Mouse (Mus musculus) liver, adult (tissue): ENCODE data around the gene Txndc16.

Experiments
- GATA4 ChIP-seq: IDR thresholded peaks from 2 replicates; pipeline ENCODE4 v1.6.1; 2014; ENCODE audit warnings: mild to moderate bottlenecking, low read length; ENCODE audit not compliant: insufficient replicate concordance

Txndc16 gene

DNA sequence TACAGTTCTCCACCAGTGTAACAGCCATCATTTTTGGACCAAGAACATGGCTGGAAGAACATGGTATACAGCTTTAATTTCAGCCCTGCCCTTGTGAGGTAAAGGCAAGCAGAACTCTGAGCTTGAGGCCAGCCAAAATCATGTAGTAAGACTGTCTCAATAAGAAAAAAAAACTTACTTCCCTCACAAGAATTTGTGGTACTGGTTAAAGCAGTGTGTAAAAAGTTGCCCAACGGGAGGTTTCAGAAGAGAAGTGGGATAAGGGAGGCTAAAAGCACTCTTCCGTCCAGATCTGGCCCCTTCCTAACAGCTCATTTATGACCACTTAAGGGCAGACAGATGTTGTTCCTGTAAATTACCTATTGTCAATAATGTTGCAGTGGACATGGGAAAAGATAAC, 40.5 kb downstream of the Txndc16 start:
- TF ChIP-seq GATA4, result no peak

DNA sequence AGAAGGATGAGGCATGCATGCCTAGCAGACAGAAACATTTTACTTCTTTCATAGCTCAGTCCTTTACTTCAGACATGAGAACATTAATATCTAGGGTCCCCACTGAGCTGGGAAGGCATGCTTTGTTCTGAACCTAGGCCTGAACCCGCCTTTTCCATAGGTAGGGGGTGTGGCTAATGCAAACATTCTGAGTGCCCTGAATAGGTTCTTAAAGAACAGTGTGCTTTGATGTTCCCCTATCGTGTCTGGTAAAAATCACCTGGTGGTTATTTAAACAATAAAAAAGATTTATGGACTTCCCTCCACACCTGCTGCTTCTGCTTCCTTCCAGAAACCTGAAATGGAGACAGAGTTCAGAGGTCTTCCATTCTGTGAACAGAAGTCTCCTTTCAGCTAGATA, 40.9 kb downstream of the Txndc16 start:
- no peak for TF ChIP-seq GATA4

DNA sequence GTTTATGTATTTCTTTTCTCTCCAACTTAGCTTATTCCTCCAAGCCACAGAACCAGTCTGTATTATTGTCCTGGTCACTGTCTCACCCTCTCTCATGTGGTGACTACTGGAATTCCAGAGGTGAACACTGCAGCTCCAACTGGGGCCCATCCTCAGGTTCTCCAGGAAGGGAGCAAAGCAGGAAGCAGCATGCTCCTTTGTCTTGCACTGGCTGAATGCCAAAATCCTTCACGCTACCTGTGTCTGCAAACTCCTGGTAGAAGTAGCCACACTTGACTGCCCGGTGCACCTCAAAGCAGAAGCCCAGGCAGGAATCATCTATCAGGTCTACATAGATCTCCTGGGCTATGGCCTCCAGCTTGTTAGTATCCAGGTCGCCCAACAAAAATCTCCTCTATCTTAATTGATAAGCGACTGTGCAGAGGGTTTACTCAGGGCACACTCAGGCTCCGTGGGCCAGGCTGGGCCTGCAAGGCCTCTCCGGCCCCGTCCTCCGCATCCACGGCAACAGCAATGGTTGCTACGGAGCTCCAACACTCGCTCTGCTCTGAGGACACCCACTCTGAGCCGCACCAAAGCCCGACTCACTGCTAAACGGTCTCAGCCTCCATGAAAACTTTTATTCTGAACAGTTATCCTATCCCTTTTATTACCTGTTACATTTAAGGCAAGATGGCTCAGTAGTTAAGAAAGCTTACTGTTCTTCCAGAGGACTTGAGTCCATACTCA, 45.0 kb downstream of the Txndc16 start:
- TF ChIP-seq GATA4, result no peak

DNA sequence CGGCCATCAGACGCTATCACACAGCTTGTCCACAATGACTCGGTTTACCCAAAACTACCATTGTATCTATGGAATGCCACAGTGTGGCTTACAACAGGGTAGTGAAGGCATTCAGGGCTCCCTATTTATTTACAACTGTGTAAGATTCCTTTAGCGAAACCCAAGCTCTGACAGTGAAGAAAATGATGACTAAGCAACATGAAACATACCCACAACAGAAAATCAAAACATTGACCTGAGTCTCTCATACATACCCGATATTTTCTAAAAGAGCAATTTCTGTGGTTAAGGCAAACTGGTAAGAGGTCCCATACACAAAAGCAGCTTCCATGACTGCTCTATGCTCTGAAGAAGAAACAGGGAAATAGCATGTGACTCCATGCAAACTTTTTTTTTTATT, 47.9 kb downstream of the Txndc16 start:
- TF ChIP-seq GATA4, result no peak

DNA sequence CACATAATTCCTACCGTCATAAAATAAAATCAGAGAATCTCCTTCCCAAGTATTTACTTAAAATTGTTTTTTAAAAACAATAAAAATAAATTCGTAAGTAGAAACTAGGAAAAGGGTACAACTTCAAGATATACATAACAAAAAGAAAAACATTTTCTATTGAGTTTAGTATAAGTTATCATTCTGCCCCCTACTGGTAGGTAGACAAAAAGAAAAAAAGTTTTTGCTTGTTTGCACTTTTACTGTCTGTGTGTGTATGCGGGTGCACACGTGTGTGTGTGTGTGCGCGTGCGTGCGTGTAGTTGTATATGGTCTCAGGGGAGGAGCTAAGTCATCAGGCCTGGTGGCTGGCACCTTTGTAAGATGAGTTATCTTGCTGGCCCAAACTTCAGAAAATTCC, 52.8 kb downstream of the Txndc16 start:
- TF ChIP-seq GATA4, result no peak

DNA sequence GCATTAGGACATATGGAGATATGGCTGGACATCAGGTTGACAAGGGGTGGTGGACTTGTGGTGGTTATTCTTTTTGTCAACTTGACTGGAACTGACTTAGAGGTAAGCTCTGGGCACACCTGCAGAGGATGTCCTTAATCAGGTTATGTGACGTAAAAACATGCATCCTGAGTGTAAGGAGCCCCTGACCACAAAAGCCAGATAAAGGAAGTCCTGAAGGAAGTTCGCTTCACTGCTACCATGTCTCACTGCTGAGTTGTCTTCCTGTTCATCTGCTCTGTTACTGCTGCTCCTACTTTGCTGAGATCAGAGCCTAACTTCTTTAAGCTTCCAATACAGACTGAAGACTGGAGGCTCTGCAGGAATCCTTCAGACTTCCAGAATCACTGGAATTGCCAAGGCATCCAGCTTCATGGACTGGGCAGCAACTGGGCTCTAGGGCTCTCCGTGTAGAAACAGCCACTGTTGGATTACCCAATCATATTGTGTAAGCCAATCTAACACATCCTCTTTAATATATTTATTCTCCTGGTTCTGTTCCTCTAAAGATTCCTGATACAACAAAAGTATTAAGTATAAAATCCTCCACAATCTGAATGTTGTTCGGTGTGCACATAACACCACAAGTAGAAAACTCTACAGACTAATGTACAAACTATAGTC, 64.5 kb downstream of the Txndc16 start:
- no peak for TF ChIP-seq GATA4

DNA sequence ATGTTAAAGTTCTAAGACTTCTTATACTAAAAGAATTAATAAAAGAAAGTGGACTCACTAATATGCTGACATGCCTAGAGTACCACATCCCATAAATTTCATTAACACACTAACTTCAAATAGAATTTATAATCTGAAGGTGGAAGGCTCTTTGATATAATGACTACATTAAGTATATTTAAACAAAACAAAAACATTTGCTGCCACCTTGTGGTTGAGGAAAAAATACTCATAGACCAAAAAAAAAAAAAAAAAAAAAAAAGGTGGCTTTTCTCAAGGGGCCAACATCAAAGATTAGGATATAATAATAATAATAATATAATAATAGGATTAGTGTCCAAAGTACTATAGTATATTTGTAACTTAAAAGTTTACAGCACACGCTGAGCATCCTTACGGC, 66.9 kb downstream of the Txndc16 start:
- TF ChIP-seq GATA4, result no peak

DNA sequence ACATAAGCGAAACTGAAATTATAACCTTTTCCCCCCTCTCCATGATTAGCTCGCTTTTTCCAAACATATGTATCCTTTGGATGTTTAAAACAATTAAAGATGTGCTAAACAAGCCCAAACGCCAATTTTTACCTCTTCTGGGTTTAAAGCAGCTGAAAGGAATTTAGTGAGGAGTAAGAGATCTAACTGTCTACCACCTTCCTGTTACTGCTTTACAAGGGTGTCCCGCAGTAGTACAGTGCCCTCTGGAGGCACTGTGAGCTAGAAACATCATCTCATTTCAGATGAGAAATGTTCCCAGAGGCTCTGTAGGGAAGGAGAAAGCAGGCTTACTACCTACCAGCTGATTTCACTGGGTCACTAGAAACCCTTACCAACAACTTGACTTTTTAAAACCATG, 77.6 kb downstream of the Txndc16 start:
- no peak for TF ChIP-seq GATA4

DNA sequence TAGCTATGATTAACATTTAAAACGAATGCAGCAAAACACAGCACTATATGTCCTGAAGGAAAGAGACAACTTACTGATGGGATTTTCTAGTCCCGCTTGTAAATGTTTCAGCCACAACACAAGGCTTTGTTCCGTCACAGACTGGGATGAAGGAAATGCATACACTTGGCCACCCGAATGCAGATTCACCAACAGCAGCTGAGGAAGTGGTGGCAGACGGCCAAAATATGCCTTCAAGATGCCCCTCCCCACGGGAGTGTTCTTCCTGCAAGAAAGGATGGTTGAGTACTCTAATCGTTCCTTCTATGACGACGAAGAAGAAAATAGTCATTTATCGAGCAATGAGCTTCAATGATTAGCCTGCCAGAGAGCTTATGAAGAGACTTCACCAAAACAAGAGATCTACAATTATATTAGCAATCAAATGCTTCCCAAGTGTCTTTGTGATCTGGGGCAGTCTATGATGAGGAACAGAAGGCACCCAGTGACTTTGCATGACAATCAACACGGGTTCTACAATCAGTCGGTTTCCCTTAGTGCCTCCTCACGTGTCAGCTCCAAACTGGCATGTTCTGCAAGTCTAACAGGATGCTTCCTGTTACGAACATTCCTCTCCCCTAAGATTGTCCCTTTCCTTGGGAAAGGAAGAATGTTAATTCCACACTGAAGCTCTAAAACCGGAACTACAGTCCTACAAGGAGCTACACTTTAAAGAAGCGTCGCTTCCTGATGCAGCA, 79.6 kb downstream of the Txndc16 start:
- TF ChIP-seq GATA4, result no peak

DNA sequence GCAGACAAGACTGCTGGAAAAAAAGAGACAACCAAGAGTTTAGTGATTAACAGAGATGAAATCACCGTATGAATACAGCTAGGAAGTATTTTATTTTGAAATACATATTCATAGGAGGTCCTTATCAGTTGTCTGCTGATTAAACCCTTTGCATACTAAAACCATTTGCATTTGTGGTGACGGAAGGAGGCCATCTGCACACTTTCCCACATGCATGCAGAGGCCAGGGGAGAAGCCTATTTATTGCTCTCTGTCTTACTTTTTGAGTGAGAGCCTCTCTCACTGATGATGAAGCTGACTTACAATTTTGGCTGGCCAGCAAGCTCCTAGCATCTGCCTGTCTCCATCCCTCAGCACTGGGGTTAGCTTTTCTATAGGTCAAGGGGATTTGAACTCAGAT, 84.2 kb downstream of the Txndc16 start:
- no peak for TF ChIP-seq GATA4

DNA sequence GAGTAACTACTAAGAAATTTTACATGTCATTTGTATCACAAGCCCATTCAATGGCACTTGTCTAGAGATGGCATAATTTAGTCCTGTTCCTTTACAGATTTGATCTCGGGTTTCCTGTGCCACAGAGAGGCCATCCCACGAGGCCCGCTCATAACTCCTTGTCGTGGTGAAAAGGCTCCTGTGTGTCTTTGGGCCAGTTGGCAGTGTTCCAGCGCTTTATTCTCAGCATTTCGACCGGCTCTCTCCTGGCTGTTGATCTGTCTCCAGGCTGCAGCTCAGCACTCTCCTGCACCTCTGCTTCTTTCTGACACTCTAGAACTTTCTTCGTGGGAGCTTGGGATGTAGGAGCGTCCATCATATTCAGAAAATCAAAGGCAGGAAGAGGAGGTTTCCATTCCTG, 84.6 kb downstream of the Txndc16 start:
- no peak for TF ChIP-seq GATA4

DNA sequence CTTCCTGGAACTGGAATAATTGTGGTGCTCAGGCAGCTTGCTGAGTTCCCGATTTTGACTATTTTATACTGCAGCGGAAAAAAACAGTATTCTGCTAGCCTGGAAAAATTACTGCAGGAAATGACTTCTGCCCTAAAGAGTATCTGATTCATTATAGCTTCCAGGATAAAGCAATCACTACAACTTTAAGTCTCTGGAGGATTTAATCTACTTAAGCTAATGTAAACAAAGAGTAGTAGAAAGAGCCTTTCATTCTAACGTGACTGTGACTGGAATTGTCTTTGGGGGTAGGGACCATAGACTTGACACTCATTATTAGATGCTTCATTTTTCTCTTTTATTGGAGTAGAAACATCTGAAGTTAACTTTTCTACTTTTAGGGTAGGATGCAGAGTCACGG, 101.8 kb downstream of the Txndc16 start:
- no peak for TF ChIP-seq GATA4

DNA sequence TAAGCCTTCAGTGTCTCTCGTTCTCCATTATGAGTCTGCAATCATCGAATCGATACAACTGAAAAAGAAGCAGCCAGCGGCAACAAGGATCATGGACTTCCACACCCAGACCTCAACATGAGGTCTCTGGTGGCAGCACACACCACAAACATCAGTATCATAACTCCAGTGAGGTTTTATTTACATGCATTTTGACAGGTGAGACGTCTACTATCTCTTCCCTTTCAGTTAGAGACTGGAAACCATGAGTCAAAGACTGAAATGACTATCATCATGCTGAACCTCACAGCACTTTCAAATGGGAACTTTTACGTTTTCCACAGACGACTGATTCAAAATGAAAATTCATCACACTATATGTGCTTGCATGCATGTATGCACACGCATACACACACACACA, 117.9 kb downstream of the Txndc16 start:
- TF ChIP-seq GATA4, result no peak

DNA sequence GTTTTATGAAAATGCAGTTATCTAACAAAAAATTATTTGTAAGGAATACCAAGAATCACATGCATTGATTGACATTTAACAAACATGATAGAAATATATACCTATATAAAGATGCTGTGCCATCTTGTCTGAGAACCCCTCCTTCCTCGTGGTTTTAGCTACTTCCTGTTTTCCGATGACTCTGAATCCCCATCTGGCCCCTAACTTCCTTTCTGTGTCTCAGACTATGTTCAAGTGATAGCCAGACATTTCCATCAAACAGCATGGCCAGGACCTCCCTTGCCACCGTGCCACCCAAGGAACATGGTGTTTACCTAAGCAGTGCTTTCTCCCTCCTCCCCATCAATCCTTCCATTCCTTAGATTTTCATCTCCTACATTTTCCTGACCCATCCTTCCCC, 127.8 kb downstream of the Txndc16 start:
- no peak for TF ChIP-seq GATA4

DNA sequence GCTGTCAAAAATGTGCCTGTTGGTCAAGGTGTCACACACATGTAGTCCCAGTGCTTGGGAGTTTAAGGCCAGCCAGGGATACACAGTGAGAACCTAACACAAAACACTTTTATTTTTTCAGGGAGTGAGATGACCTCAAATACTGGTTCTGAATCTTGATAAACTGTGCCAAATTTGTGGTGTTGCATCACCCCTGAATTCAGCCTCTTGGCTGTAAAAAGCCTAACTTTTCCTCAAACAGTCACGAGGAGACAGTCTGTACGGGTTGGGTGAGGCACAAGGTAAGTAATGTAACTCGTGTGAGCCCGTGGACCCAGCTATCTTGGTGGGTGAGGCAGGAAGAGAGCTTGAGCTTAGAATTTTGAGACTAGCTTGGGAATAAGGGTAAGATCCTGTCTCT, 130.1 kb downstream of the Txndc16 start:
- no peak for TF ChIP-seq GATA4
